Mouse (Mus musculus) myocyte (in vitro differentiated cells): ENCODE measurements around the gene F830045P16Rik.

Experiments
- CEBPB ChIP-seq: IDR thresholded peaks from 2 replicates; pipeline ENCODE4 v1.6.1; 2011; ENCODE audit warnings: mild to moderate bottlenecking, moderate library complexity; ENCODE audit not compliant: poor library complexity, insufficient read depth, severe bottlenecking
- E2F4 ChIP-seq: IDR thresholded peaks from one replicate; pipeline ENCODE4 v1.6.1; 2011; ENCODE audit warnings: mild to moderate bottlenecking, control low read depth, moderate library complexity; ENCODE audit not compliant: insufficient read depth
- MAX ChIP-seq: IDR thresholded peaks from one replicate; pipeline ENCODE4 v1.6.1; 2011; ENCODE audit warnings: low read depth, mild to moderate bottlenecking, control low read depth
- MYOD1 ChIP-seq, 3 experiments: IDR thresholded peaks; one replicate each; pipeline ENCODE4 v1.6.1; 2011; ENCODE audit warnings: control low read depth in 2 of 3, low read depth in 2 of 3, mild to moderate bottlenecking in 2 of 3, moderate library complexity in 1 of 3; ENCODE audit not compliant: insufficient read length in 2 of 3, control insufficient read depth in 1 of 3
- MYOG ChIP-seq, 3 experiments: IDR thresholded peaks; one replicate each; pipeline ENCODE4 v1.6.1; 2011; ENCODE audit warnings: control low read depth in 2 of 3, low read depth in 2 of 3, mild to moderate bottlenecking in 2 of 3; ENCODE audit not compliant: insufficient read length in 2 of 3, control insufficient read depth in 1 of 3, insufficient read depth in 1 of 3
- POLR2A ChIP-seq: IDR thresholded peaks from one replicate; pipeline ENCODE4 v1.6.1; 2011; ENCODE audit warnings: low read depth, mild to moderate bottlenecking, control low read depth, moderate library complexity; ENCODE audit not compliant: insufficient read length
- POLR2AphosphoS2 ChIP-seq: IDR thresholded peaks from one replicate; pipeline ENCODE4 v1.6.1; 2011; ENCODE audit warnings: low read depth, control low read depth; ENCODE audit not compliant: insufficient read length
- TCF12 ChIP-seq: IDR thresholded peaks from one replicate; pipeline ENCODE4 v1.6.1; 2011; ENCODE audit warnings: mild to moderate bottlenecking, control low read depth; ENCODE audit not compliant: poor library complexity, insufficient read depth, severe bottlenecking
- TCF3 ChIP-seq: IDR thresholded peaks from one replicate; pipeline ENCODE4 v1.6.1; 2011; ENCODE audit warnings: low read depth, control low read depth; ENCODE audit not compliant: insufficient read length
- USF1 ChIP-seq: IDR thresholded peaks from one replicate; pipeline ENCODE4 v1.6.1; 2011; ENCODE audit warnings: low read depth, mild to moderate bottlenecking, control low read depth, moderate library complexity

GRCm38 (mm10) chr2:129576611-129577447, 40.4 kb upstream of the F830045P16Rik start:
- no peak for TF ChIP-seq USF1
- TF ChIP-seq POLR2A: no peak
- TF ChIP-seq MAX: no peak
- TF ChIP-seq CEBPB: no peak
- no peak for TF ChIP-seq POLR2AphosphoS2
- no peak for TF ChIP-seq TCF3
- TF ChIP-seq MYOD1 (IDR thresholded peaks at IDR 0.05; ENCODE audit: control insufficient read depth in 1 of 3, insufficient read length in 2 of 3, low read depth in 2 of 3): no peak
- no peak for TF ChIP-seq E2F4
- TF ChIP-seq TCF12: no peak
- TF ChIP-seq MYOG (IDR thresholded peaks at IDR 0.05; ENCODE audit: control insufficient read depth in 1 of 3, insufficient read depth in 1 of 3, insufficient read length in 2 of 3, low read depth in 2 of 3): no peak
